Mouse (Mus musculus) myocyte (in vitro differentiated cells): Measurements from ENCODE around the gene Acvrl1. TPM values are rescaled to one million over a fixed set of nuclear protein-coding genes. Genes with fewer than 3 reads are reported as not detected.

Experiments
- H3K27me3 ChIP-seq: one replicate; pipeline ENCODE4 v1.6.1; 2011; ENCODE audit not compliant: control insufficient read depth, insufficient read depth, insufficient read length
- H3K36me3 ChIP-seq: one replicate; pipeline ENCODE4 v1.6.1; 2011; ENCODE audit not compliant: control insufficient read depth, insufficient read depth
- H3K4me2 ChIP-seq: one replicate; pipeline ENCODE4 v1.6.1; 2011; ENCODE audit warnings: low read depth, control low read depth
- H3K4me3 ChIP-seq: one replicate; pipeline ENCODE4 v1.5.1; 2011; ENCODE audit warnings: mild to moderate bottlenecking, control low read depth, moderate library complexity
- H3K79me2 ChIP-seq: one replicate; pipeline ENCODE4 v1.6.1; 2011; ENCODE audit not compliant: control insufficient read depth, insufficient read depth
- H3ac ChIP-seq: one replicate; pipeline ENCODE4 v1.6.1; 2011; ENCODE audit not compliant: control insufficient read depth, insufficient read length
- CEBPB ChIP-seq: IDR thresholded peaks from 2 replicates; pipeline ENCODE4 v1.6.1; 2011; ENCODE audit warnings: mild to moderate bottlenecking, moderate library complexity; ENCODE audit not compliant: poor library complexity, insufficient read depth, severe bottlenecking
- E2F4 ChIP-seq: IDR thresholded peaks from one replicate; pipeline ENCODE4 v1.6.1; 2011; ENCODE audit warnings: mild to moderate bottlenecking, control low read depth, moderate library complexity; ENCODE audit not compliant: insufficient read depth
- MAX ChIP-seq: IDR thresholded peaks from one replicate; pipeline ENCODE4 v1.6.1; 2011; ENCODE audit warnings: low read depth, mild to moderate bottlenecking, control low read depth
- MYOD1 ChIP-seq, 3 experiments: IDR thresholded peaks; one replicate each; pipeline ENCODE4 v1.6.1; 2011; ENCODE audit warnings: control low read depth in 2 of 3, low read depth in 2 of 3, mild to moderate bottlenecking in 2 of 3, moderate library complexity in 1 of 3; ENCODE audit not compliant: insufficient read length in 2 of 3, control insufficient read depth in 1 of 3
- MYOG ChIP-seq, 3 experiments: IDR thresholded peaks; one replicate each; pipeline ENCODE4 v1.6.1; 2011; ENCODE audit warnings: control low read depth in 2 of 3, low read depth in 2 of 3, mild to moderate bottlenecking in 2 of 3; ENCODE audit not compliant: insufficient read length in 2 of 3, control insufficient read depth in 1 of 3, insufficient read depth in 1 of 3
- POLR2A ChIP-seq: IDR thresholded peaks from one replicate; pipeline ENCODE4 v1.6.1; 2011; ENCODE audit warnings: low read depth, mild to moderate bottlenecking, control low read depth, moderate library complexity; ENCODE audit not compliant: insufficient read length
- POLR2AphosphoS2 ChIP-seq: IDR thresholded peaks from one replicate; pipeline ENCODE4 v1.6.1; 2011; ENCODE audit warnings: low read depth, control low read depth; ENCODE audit not compliant: insufficient read length
- REST ChIP-seq: IDR thresholded peaks from one replicate; pipeline ENCODE4 v1.6.1; 2011; ENCODE audit warnings: mild to moderate bottlenecking, control low read depth, moderate library complexity; ENCODE audit not compliant: insufficient read depth, insufficient read length
- SRF ChIP-seq: IDR thresholded peaks from one replicate; pipeline ENCODE4 v1.6.1; 2011; ENCODE audit warnings: low read depth; ENCODE audit not compliant: control insufficient read depth, insufficient read length
- TCF12 ChIP-seq: IDR thresholded peaks from one replicate; pipeline ENCODE4 v1.6.1; 2011; ENCODE audit warnings: mild to moderate bottlenecking, control low read depth; ENCODE audit not compliant: poor library complexity, insufficient read depth, severe bottlenecking
- TCF3 ChIP-seq: IDR thresholded peaks from one replicate; pipeline ENCODE4 v1.6.1; 2011; ENCODE audit warnings: low read depth, control low read depth; ENCODE audit not compliant: insufficient read length
- USF1 ChIP-seq: IDR thresholded peaks from one replicate; pipeline ENCODE4 v1.6.1; 2011; ENCODE audit warnings: low read depth, mild to moderate bottlenecking, control low read depth, moderate library complexity
- polyA plus RNA-seq: library from polyadenylated mRNA; unstranded; fragments of >200 nt; fragmentation: generic; extraction: Trizol; gene quantifications from one replicate; pipeline ENCODE4 v1.2.1, GENCODE M21; 2012; ENCODE audit warnings: missing spikeins

The Acvrl1 gene
- polyA plus RNA-seq, 1 experiment = 0.10 TPM

DNA sequence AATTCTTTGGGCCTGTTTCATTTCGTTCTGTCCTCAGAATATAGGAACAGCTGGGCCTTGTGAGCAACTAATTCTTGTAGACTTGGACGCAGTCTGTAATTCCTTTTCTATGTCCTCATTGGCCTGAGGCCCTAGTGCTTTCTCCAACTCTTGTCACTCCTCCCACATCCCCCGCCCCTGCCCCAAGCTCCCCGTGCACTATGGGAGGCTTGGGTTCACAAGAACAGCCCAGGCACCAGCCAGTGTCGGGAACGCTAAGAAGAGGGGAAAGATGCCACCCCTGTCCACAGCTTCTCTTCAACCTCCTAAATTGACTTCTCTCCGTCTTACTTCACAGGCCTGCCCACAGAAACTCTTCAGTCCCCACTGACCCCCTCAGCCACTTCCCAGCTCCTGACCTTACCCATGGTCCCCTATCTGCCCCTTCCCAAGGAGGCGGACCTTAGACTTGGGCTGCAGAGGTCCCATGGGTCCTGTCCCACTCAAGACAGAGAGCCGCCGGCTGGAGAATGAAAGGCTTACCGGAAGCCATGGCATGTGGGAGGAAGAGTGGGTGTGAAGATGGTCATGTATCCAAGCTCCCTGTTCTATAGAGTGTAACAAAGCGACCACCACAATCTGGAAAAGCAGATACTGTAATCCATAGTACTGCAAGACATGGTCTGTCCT is 1.3 kb upstream of the Acvrl1 start:
- Histone ChIP-seq H3K4me3 (no peak overlapping the region), H3K36me3 (no peaks in the 10 kb centered on the region), H3K4me2 (no peak overlapping the region), H3ac (no peak overlapping the region), H3K79me2 (no peaks in the 10 kb centered on the region), H3K27me3 (peaks cover 71% of the 10 kb centered on the region)
- TF ChIP-seq SRF (no peak), POLR2AphosphoS2 (no peak), USF1 (no peak), MYOD1 (IDR thresholded peaks at IDR 0.05; ENCODE audit: control insufficient read depth in 1 of 3, insufficient read length in 2 of 3, low read depth in 2 of 3) (no peak), REST (no peak), POLR2A (no peak), MAX (no peak), E2F4 (no peak), TCF3 (no peak), CEBPB (no peak), MYOG (IDR thresholded peaks at IDR 0.05; ENCODE audit: control insufficient read depth in 1 of 3, insufficient read depth in 1 of 3, insufficient read length in 2 of 3, low read depth in 2 of 3) (no peak), TCF12 (no peak)

DNA sequence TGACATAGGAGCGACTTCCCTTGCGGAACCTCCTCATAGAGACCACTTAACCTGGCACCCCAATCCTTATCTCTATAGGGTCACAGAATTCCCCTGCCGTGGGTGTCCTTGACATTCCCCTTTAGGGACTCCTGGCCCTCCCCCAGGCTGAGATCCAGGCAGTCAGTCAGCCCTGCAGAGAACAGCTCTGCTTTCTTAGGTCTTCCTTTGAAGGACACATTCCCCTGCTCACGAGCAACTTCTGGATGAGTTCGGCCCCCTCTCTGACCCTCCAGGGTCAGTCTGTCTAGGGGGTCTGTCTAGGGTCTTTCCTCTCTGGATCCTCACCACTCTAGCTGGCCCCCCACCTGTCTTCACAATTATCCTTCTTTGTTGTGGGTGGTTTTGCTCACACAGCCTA is 1.1 kb downstream of the Acvrl1 start:
- Histone ChIP-seq H3K27me3 (peaks cover 79% of the 10 kb centered on the region), H3K79me2 (no peaks in the 10 kb centered on the region), H3ac (no peak overlapping the region), H3K4me3 (no peak overlapping the region), H3K4me2 (no peak overlapping the region), H3K36me3 (no peaks in the 10 kb centered on the region)
- TF ChIP-seq USF1 = no peak

GRCm38 (mm10) chr15:101131498-101131897 is 3.2 kb downstream of the Acvrl1 start:
- peaks cover 70% of the 10 kb centered on the region for H3K27me3 ChIP-seq
- no peak overlapping the region for H3K4me2 ChIP-seq
- no peak overlapping the region for H3ac ChIP-seq
- H3K36me3 ChIP-seq = no peaks in the 10 kb centered on the region
- H3K79me2 ChIP-seq = no peaks in the 10 kb centered on the region
- no peak overlapping the region for H3K4me3 ChIP-seq
- TF ChIP-seq SRF (no peak), TCF3 (no peak), MYOD1 (IDR thresholded peaks at IDR 0.05; ENCODE audit: control insufficient read depth in 1 of 3, insufficient read length in 2 of 3, low read depth in 2 of 3) (no peak), POLR2A (no peak), E2F4 (no peak), USF1 (no peak), TCF12 (no peak), MYOG (IDR thresholded peaks at IDR 0.05; ENCODE audit: control insufficient read depth in 1 of 3, insufficient read depth in 1 of 3, insufficient read length in 2 of 3, low read depth in 2 of 3) (no peak), REST (no peak), POLR2AphosphoS2 (no peak), MAX (no peak), CEBPB (no peak)

- H3ac ChIP-seq = no peak overlapping the region
- H3K4me3 ChIP-seq = no peak overlapping the region
- peaks cover 65% of the 10 kb centered on the region for H3K27me3 ChIP-seq
- H3K4me2 ChIP-seq = no peak overlapping the region
- TF ChIP-seq POLR2A = no peak
- TF ChIP-seq MAX = no peak
- no peak for TF ChIP-seq REST
- no peak for TF ChIP-seq CEBPB
- no peak for TF ChIP-seq MYOD1 (IDR thresholded peaks at IDR 0.05; ENCODE audit: control insufficient read depth in 1 of 3, insufficient read length in 2 of 3, low read depth in 2 of 3)
- no peak for TF ChIP-seq E2F4
- TF ChIP-seq USF1 = no peak
- no peak for TF ChIP-seq MYOG (IDR thresholded peaks at IDR 0.05; ENCODE audit: control insufficient read depth in 1 of 3, insufficient read depth in 1 of 3, insufficient read length in 2 of 3, low read depth in 2 of 3)
- TF ChIP-seq TCF3 = no peak
- no peak for TF ChIP-seq POLR2AphosphoS2
- TF ChIP-seq TCF12 = no peak
- no peak for TF ChIP-seq SRF
- H3K36me3 ChIP-seq = no peaks in the 10 kb centered on the region
- no peaks in the 10 kb centered on the region for H3K79me2 ChIP-seq
Observed at GRCm38 (mm10) chr15:101132041-101132440, 3.7 kb downstream of the Acvrl1 start.

DNA sequence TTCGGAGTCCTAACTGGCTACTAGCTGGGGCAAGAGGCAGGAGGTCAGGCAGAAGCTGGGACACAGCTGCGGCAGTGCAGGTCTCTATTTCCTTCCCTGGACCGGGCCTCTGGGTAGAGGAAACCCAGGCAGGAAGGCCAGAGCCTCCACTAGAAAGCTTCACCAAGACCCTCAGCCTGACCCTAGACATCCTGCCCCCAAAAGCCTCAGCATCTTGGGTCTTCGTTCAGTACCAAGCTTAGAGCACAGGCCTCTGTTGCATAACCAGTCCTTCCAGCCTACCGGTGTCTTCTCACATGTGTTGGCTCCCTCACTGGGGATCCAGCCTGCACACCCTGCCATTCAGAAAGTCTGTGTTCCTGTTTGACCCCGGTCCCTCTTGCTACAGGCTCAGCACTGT is 4.4 kb downstream of the Acvrl1 start:
- H3K4me2 ChIP-seq = no peak overlapping the region
- H3K36me3 ChIP-seq = no peaks in the 10 kb centered on the region
- no peaks in the 10 kb centered on the region for H3K79me2 ChIP-seq
- TF ChIP-seq POLR2AphosphoS2 (no peak), USF1 (no peak), SRF (no peak), POLR2A (no peak), MAX (no peak), MYOD1 (IDR thresholded peaks at IDR 0.05; ENCODE audit: control insufficient read depth in 1 of 3, insufficient read length in 2 of 3, low read depth in 2 of 3) (no peak), REST (no peak), TCF3 (no peak), E2F4 (no peak), CEBPB (no peak), TCF12 (no peak), MYOG (IDR thresholded peaks at IDR 0.05; ENCODE audit: control insufficient read depth in 1 of 3, insufficient read depth in 1 of 3, insufficient read length in 2 of 3, low read depth in 2 of 3) (no peak)
- H3K4me3 ChIP-seq = no peak overlapping the region
- H3K27me3 ChIP-seq = peaks cover 58% of the 10 kb centered on the region
- no peak overlapping the region for H3ac ChIP-seq
